Mouse (Mus musculus): Measurements from ENCODE around the gene Dpyd. TPM values are rescaled to one million over a fixed set of nuclear protein-coding genes. Genes with fewer than 3 reads are reported as not detected.
A peak's percentile ranks its signal among the peaks of the same experiment; 100 is the strongest.

Dpyd gene
- polyA plus RNA-seq, 1 experiment from 2014 or later, result 3.6 TPM

DNA sequence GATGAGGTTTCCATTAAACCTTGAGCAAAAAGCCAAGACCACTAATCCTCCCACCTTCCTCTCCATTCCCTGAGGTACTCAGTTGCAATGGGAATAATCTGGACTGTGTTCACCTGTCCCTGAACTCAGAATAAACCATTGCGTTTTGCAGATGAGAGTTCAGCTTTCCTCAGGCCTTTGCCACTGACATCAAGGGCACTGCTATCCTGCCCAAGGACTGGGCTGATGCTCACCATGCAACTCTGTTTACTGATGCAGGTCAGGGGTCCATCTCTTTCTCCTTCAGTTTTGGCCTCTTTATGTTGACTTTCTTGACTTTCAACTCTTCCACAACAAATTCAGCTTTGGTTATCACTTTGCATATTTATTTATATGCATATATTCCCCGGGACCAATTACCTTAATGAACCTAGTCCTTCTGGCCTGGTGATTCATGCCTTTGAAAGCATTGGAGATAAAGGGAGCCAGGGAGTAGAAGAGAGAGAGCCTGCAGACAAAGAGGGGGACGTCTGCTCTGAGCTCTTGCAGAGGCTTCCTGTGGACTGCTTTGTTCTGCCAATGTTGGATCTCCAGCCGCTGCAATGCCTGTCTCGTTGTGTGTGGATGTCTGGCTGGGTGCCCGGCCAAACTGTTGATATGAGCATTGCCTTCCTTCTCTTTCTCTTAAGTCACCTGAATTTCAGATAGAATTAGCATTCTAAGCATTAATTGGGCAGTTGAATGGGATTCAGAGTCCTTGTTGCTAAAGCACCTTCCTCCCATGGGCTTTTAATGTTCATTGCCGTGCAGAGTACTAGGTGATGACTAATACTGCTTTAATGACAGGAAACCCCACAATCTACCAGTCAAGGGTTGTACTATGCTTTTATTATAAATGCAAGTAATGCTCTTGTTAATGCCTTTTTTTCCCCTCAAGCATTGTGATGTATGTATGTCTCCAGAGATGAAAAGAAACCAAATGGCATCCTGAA, 771.7 kb downstream of the Dpyd start:
- Histone ChIP-seq H3K4me3 (no peak overlapping the region), H3K4me1 (peaks cover 6% of the 10 kb centered on the region; the same call in 1 of the 2 replicates), H3K27ac (replicated peaks) (no peak overlapping the region), H3K36me3 (no peaks in the 10 kb centered on the region), H3K27me3 (ENCODE audit: low read depth, poor library complexity, severe bottlenecking) (no peaks in the 10 kb centered on the region), H3K9me3 (replicated peaks) (no peaks in the 10 kb centered on the region)
- DNase-seq (ENCODE audit: low spot score), result no peak
- WGBS, result 34% methylated on average over 7 of the region's 7 CpGs

DNA sequence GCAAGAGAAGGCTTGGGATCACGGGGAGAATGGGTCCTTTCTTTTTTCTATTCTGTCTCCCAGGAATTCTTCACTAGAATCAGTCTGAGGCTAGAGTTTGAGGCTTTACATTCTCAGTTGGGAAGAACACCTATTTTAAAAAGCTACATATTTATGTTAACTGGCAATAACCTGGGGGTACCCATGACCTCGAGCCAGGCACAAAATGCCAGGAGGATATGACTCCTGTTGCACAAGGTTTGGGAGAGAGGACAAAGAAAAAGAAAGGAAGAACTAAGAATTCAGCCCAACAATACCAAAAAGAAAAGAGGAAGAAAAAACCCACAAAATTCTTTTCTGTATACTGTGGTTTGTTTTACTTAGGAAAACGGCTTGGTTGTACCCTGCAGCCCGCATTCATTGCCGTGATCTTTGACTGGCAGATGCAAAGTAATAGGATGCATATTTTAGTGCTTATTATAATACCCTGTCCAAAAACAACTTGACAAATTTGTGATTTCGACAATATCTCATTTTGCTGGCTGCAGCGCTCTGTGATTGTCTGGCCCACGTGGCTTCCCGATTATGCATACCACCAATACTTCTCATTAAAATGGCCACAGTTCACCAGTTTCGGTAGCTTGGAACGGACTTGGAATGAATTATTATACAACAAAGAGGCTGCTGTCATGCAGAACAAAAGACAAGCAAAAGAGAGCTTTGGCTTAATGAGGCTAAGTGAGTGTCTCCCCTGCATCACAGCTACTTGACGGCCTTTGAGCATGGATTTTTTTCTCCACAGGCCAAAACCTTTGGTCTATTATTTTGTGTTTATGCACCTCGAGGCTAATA, 799.8 kb downstream of the Dpyd start:
- 66% methylated on average over 13 of the region's 13 CpGs for WGBS
- H3K27ac ChIP-seq (replicated peaks), result no peak overlapping the region
- H3K27me3 ChIP-seq (ENCODE audit: low read depth, poor library complexity, severe bottlenecking), result no peaks in the 10 kb centered on the region
- no peaks in the 10 kb centered on the region for H3K36me3 ChIP-seq
- H3K4me3 ChIP-seq, result no peak overlapping the region
- DNase-seq (ENCODE audit: low spot score), result no peak
- H3K9me3 ChIP-seq (replicated peaks), result no peaks in the 10 kb centered on the region
- peaks cover 12% of the 10 kb centered on the region; the same call in 1 of the 2 replicates for H3K4me1 ChIP-seq

DNA sequence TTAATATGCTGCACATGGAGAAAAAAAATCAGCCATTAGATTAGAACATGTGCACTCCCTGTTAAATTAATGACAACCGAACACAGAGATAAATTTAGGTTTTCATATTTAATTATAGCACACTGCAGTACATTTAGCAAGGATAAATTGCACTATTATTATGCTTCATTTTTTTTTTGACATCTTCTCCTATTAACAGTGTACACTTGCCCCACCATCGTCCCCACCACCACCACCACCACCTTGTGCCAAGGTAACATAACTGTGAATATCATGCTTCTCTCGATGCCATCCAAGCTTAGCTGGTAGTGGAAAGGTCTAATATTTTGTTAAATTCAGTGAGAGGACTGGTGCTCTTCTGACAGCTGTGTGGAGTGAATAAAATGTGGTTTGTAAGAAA, 800.5 kb downstream of the Dpyd start:
- Histone ChIP-seq H3K36me3 (no peaks in the 10 kb centered on the region), H3K4me3 (no peak overlapping the region), H3K9me3 (replicated peaks) (no peaks in the 10 kb centered on the region), H3K27me3 (ENCODE audit: low read depth, poor library complexity, severe bottlenecking) (no peaks in the 10 kb centered on the region), H3K4me1 (peaks cover 12% of the 10 kb centered on the region; the same call in 1 of the 2 replicates), H3K27ac (replicated peaks) (no peak overlapping the region)
- DNase-seq (ENCODE audit: low spot score), result no peak
- WGBS, result 94% methylated on average over 3 of the region's 3 CpGs

DNA sequence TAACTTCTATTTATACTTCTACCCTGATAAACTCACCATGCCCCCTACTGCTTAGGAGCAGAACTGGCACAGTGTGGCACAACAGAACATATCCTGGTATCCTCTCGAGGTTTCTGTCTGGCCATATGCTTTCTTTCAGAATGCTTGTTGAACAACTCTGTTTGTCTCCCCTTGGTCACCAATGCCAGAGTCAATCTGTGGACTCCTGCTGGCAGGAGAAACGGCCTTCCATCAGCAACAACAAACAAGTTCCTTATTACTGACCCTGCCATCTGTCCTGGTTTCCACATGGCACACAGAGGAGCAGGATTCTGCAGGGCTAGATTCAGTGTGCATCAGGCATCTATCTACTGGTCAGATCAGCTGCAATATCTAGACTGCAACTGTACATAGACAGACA, 807.0 kb downstream of the Dpyd start:
- no peak overlapping the region for H3K27ac ChIP-seq (replicated peaks)
- no peaks in the 10 kb centered on the region for H3K9me3 ChIP-seq (replicated peaks)
- H3K36me3 ChIP-seq, result no peaks in the 10 kb centered on the region
- H3K4me1 ChIP-seq, result no peaks in the 10 kb centered on the region
- H3K27me3 ChIP-seq (ENCODE audit: low read depth, poor library complexity, severe bottlenecking), result no peaks in the 10 kb centered on the region
- H3K4me3 ChIP-seq, result no peak overlapping the region
- no peak for DNase-seq (ENCODE audit: low spot score)
- WGBS, result 62% methylated on average over 2 of the region's 2 CpGs

DNA sequence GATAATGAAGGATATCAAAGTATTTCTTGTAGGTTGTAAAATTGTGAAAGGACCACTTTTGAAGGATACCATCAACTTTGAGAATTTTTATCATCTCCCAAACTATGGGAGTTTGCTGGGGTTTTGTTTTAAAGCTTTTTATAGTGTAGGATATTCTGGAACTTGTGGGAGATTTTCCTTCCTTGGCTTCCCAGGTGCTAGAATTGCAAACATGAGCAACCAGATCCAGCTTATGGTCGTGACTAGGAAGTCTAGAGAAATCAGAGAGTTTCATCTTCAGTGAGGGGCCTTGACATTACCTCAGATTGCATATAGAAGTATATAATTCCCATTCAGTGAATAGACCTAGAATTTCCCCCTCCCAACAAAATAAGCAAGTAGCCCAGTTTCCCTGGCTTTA, 819.2 kb downstream of the Dpyd start:
- 67% methylated on average over 1 of the region's 1 CpGs for WGBS
- DNase-seq (ENCODE audit: low spot score), result no peak
- no peaks in the 10 kb centered on the region for H3K9me3 ChIP-seq (replicated peaks)

DNA sequence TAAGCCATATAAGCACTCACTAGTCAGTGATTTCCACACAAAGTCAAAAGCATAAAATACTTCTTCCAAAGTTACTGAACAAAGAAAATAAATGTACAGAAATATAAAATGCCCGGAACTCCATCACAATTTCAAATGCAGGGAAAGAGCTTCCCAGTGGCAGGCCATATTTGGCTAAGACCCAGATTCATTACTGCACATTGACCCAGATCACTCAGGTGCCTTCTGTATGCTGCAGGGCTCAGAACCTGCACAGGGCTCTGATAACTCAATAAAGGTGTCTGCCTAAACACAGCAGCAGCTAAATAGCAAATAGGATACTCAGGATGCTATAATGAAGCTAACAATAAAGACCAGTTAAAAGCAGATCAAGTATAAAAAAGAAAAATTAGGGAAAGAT, 820.5 kb downstream of the Dpyd start:
- Histone ChIP-seq H3K4me3 (no peak overlapping the region), H3K4me1 (peaks cover 3% of the 10 kb centered on the region), H3K9me3 (replicated peaks) (no peaks in the 10 kb centered on the region), H3K36me3 (no peaks in the 10 kb centered on the region), H3K27me3 (ENCODE audit: low read depth, poor library complexity, severe bottlenecking) (peaks cover 58% of the 10 kb centered on the region), H3K27ac (replicated peaks) (no peak overlapping the region)
- WGBS, result 88% methylated on average over 1 of the region's 1 CpGs
- DNase-seq (ENCODE audit: low spot score), result no peak

More for the DNA sequence above, 819.2 kb downstream of the Dpyd start:
- Histone ChIP-seq H3K36me3 (no peaks in the 10 kb centered on the region), H3K4me3 (no peak overlapping the region), H3K27me3 (ENCODE audit: low read depth, poor library complexity, severe bottlenecking) (peaks cover 50% of the 10 kb centered on the region), H3K4me1 (no peaks in the 10 kb centered on the region), H3K27ac (replicated peaks) (no peak overlapping the region)

DNA sequence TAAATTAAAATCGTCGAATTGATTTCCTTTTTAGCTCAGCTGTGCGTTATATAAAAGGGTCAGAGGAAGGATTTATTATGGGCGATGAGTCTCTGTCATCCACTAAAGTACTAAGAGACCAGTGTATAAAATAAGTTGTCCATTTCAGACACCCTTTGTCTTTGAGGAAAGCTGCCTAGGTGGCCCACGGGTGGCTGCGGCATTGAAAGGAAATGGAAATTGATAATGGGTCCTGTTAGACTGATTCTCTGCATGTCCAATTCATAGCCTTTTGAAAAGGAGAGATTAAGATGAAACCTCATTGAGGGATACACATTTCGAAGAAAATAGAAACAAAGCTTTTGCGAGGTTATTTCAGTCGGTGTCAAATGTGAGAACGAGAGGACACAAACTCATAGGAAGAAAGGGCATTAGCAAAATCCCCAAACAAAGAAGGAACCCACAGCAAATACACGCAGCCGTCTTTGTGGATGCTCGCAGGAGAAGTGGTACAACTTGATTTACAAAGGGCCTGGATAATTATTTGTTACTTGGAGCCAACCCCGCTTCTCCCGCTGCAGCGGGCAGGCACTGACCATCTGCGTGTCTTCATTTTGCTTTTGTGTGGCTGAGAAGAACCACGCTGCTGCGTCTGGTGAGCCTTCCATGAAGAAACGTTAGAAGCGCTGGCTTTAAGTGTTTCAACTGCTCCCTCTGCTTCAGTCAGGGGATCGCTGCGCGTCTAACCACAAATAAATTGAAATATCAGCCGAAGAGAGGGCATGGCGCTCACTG, 825.6 kb downstream of the Dpyd start:
- peak overlapping the region; percentile 80 for H3K27ac ChIP-seq (replicated peaks)
- peaks cover 17% of the 10 kb centered on the region for H3K4me1 ChIP-seq
- peak; percentile 70 for DNase-seq (ENCODE audit: low spot score)
- WGBS, result 28% methylated on average over 26 of the region's 26 CpGs
- H3K27me3 ChIP-seq (ENCODE audit: low read depth, poor library complexity, severe bottlenecking), result peaks cover 82% of the 10 kb centered on the region
- H3K4me3 ChIP-seq, result peak overlapping the region; percentile 46
- no peaks in the 10 kb centered on the region for H3K36me3 ChIP-seq
- H3K9me3 ChIP-seq (replicated peaks), result no peaks in the 10 kb centered on the region

DNA sequence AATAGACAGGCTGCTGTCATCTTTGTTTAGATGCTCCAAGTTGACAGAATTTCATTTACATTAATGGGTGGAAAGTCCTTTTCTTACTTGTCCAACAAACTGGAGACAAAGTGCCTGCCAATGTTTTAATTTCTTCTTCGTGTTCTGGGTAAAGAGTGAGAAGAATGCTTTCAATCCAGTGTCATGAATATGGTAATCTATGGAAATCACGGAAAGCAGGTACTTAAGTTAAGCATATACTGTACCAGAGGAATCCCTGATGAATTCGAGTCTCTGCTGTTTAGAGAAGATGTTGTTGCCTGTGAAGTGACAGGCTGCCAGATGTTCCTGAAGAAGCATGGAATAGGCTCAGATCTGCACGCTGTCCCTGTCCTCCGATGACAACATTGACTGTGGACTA, 835.3 kb downstream of the Dpyd start:
- H3K36me3 ChIP-seq, result no peaks in the 10 kb centered on the region
- H3K4me1 ChIP-seq, result no peaks in the 10 kb centered on the region
- DNase-seq (ENCODE audit: low spot score), result no peak
- peaks cover 14% of the 10 kb centered on the region for H3K27me3 ChIP-seq (ENCODE audit: low read depth, poor library complexity, severe bottlenecking)
- H3K27ac ChIP-seq (replicated peaks), result no peak overlapping the region
- H3K9me3 ChIP-seq (replicated peaks), result no peaks in the 10 kb centered on the region
- WGBS, result 69% methylated on average over 5 of the region's 5 CpGs
- H3K4me3 ChIP-seq, result no peak overlapping the region

DNA sequence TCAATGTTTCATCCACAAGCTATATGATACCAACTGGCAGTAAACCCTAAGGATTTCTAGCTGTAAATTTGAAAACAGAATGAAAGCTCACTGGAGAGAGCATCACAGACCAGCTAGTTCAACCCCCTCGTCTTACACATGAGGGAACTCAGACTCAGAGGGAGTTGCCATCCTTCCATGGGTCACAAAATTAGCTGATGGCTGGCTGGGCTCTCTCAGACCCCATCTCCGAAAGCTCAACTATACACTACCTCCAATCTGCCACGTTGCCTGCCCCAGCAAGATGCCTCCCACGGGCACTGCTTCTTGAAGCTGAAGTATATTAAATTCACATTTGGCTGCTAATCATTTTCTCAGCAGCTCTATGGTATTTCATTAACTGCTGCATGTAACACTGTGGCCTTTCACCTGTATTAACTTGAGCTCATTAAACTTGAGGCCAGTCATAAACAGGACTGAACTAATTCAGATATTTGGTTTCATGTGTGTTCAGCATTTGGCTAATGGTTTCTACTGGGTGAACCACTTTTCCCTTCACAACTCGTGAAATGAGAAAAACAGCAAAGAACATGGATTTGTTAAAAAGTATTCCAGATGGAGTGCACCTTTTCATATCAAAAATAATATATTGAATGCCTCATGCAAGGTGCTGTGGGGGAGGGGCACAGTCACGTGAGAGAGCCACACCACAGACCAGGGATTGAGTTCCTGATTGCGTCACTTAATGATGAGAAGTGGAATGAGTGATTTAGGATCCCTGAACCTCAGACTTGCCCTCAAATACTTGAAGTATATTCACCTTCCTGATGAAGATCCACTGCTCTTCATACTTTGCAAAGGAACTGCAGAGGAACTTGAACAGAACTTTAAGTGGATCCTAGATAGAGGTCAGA, 841.2 kb downstream of the Dpyd start:
- Histone ChIP-seq H3K4me1 (no peaks in the 10 kb centered on the region), H3K27ac (replicated peaks) (no peak overlapping the region), H3K4me3 (no peak overlapping the region), H3K9me3 (replicated peaks) (no peaks in the 10 kb centered on the region), H3K36me3 (no peaks in the 10 kb centered on the region), H3K27me3 (ENCODE audit: low read depth, poor library complexity, severe bottlenecking) (no peaks in the 10 kb centered on the region)
- WGBS, result 83% methylated on average over 7 of the region's 7 CpGs
- no peak for DNase-seq (ENCODE audit: low spot score)

DNA sequence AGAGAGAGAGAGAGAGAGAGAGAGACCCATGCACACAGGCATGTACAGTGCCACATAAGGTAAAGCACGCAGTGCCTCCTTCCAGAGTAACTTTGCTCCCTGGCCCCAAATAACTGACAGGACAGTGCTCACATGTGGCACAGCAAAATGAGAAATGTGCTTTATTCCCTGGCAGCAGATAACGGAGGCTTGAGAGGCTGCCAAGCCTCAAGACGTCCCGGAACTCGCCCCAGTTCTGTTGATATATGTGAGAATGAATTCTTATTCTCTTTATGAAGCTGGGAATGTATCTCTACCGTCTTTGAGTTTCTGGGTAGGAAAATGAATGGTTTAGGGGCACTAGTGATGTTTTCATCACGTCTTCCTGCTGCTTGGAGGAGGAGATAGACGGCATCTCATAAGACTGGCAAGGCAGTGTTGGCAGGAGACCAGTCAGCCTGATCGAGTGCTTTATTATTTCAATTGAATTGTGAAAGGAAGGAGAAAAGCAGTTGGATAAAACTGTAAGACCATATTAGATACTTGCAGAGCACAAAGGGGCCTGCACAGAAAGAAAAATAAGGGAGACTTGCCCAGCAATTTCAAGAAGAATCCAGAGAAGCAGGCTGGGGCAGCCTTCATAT, 857.3 kb downstream of the Dpyd start:
- no peak for DNase-seq (ENCODE audit: low spot score)
- no peaks in the 10 kb centered on the region for H3K36me3 ChIP-seq
- WGBS, result 87% methylated on average over 9 of the region's 9 CpGs
- H3K27ac ChIP-seq (replicated peaks), result no peak overlapping the region
- no peaks in the 10 kb centered on the region for H3K4me1 ChIP-seq
- no peak overlapping the region for H3K4me3 ChIP-seq
- no peaks in the 10 kb centered on the region for H3K27me3 ChIP-seq (ENCODE audit: low read depth, poor library complexity, severe bottlenecking)
- peaks cover 4% of the 10 kb centered on the region; the same call in 1 of the 2 replicates for H3K9me3 ChIP-seq (replicated peaks)

DNA sequence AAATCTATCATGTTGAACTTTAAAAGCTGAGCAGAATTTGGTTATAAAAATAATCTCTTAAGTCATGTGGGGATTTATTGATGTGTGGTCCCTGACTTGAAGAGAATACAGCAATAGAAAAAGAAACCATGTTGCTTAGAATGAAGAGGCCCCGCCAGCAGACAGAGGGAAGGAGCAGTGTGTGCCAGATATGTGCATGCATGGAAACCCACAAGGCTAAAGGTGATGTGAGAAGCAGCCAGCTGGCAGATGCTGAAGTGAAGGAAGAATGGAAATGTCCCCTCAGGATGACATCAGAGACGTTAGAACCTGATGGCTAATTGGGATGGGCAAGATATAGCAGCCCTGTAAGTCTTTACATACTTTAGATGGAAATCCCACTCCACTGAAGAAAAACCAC, 857.8 kb downstream of the Dpyd start:
- no peaks in the 10 kb centered on the region for H3K4me1 ChIP-seq

More for the DNA sequence above, 857.8 kb downstream of the Dpyd start:
- H3K27me3 ChIP-seq (ENCODE audit: low read depth, poor library complexity, severe bottlenecking), result no peaks in the 10 kb centered on the region
- 86% methylated on average over 2 of the region's 2 CpGs for WGBS
- no peak overlapping the region for H3K4me3 ChIP-seq
- no peaks in the 10 kb centered on the region for H3K36me3 ChIP-seq
- no peak overlapping the region for H3K27ac ChIP-seq (replicated peaks)
- no peak for DNase-seq (ENCODE audit: low spot score)
- H3K9me3 ChIP-seq (replicated peaks), result peaks cover 4% of the 10 kb centered on the region; the same call in 1 of the 2 replicates

Data from midbrain, embryonic 10.5 days (tissue).